Mouse (Mus musculus) kidney, postnatal 0 days (tissue): Measurements from ENCODE around the gene Tgfbr3. TPM values are rescaled to one million over a fixed set of nuclear protein-coding genes. Genes with fewer than 3 reads are reported as not detected.

ENCODE experiments used
- ATAC-seq: fragments of 200-750 bp; cut with Nextera tagmentation; replicated peaks from 2 replicates; pipeline ENCODE4 v1.8.0; 2017; ENCODE audit warnings: low read depth, moderate number of reproducible peaks, moderate TSS enrichment, moderate library complexity; ENCODE audit not compliant: low FRiP score
- DNase-seq: peaks from one replicate; pipeline ENCODE4 v3.0.0-alpha.2; 2016; ENCODE audit warnings: low spot score
- H3K27ac ChIP-seq: fragments of 300-500 bp; sonication (generic); 2 replicates; pipeline ENCODE4 v1.5.1; 2014; ENCODE audit warnings: mild to moderate bottlenecking
- H3K27me3 ChIP-seq: fragments of 300-500 bp; sonication (generic); 2 replicates; pipeline ENCODE4 v1.6.1; 2014; ENCODE audit warnings: low read length, mixed read lengths; ENCODE audit not compliant: insufficient read depth
- H3K36me3 ChIP-seq: fragments of 300-500 bp; sonication (generic); 2 replicates; pipeline ENCODE4 v1.6.1; 2014; ENCODE audit warnings: low read length, mixed read lengths; ENCODE audit not compliant: insufficient read depth
- H3K4me1 ChIP-seq: fragments of 300-500 bp; sonication (generic); replicated peaks from 2 replicates; pipeline ENCODE4 v1.6.1; 2014; ENCODE audit warnings: antibody characterized with exemption, low read length, mixed read lengths; ENCODE audit not compliant: insufficient read depth
- H3K4me2 ChIP-seq: fragments of 300-500 bp; sonication (generic); 2 replicates; pipeline ENCODE4 v1.6.1; 2014; ENCODE audit warnings: mild to moderate bottlenecking, low read length, moderate library complexity, mixed read lengths
- H3K4me3 ChIP-seq: fragments of 300-500 bp; sonication (generic); replicated peaks from 2 replicates; pipeline ENCODE4 v1.5.1; 2014; ENCODE audit warnings: low read depth, low read length
- H3K9ac ChIP-seq: fragments of 300-500 bp; sonication (generic); 2 replicates; pipeline ENCODE4 v1.6.1; 2014; ENCODE audit warnings: low read depth, low read length
- H3K9me3 ChIP-seq: fragments of 300-500 bp; sonication (generic); replicated peaks from 2 replicates; pipeline ENCODE4 v1.6.1; 2016; ENCODE audit warnings: low read length, inconsistent platforms, mixed read lengths
- CTCF ChIP-seq: IDR thresholded peaks from 2 replicates; pipeline ENCODE4 v1.5.1; 2016; ENCODE audit warnings: antibody characterized with exemption, low read depth, mild to moderate bottlenecking, moderate library complexity
- WGBS: fragments of 180-500 bp; shearing (Covaris S2); extraction: QIAGEN DNeasy Blood & Tissue Kit; methylation state at CpG from one replicate; pipeline ENCODE4 v1.1.7; 2014; 5-methylcytosine and 5-hydroxymethylcytosine counted together
- polyA plus RNA-seq: library from polyadenylated mRNA; unstranded; fragments of >200 nt; fragmentation: Nextera tagmentation; extraction: Ambion mirVana; gene quantifications from 2 replicates; pipeline ENCODE4 v1.2.1, GENCODE M21; 2015

The Tgfbr3 gene
- polyA plus RNA-seq, 1 experiment from 2014 or later, result 10.8 TPM

DNA sequence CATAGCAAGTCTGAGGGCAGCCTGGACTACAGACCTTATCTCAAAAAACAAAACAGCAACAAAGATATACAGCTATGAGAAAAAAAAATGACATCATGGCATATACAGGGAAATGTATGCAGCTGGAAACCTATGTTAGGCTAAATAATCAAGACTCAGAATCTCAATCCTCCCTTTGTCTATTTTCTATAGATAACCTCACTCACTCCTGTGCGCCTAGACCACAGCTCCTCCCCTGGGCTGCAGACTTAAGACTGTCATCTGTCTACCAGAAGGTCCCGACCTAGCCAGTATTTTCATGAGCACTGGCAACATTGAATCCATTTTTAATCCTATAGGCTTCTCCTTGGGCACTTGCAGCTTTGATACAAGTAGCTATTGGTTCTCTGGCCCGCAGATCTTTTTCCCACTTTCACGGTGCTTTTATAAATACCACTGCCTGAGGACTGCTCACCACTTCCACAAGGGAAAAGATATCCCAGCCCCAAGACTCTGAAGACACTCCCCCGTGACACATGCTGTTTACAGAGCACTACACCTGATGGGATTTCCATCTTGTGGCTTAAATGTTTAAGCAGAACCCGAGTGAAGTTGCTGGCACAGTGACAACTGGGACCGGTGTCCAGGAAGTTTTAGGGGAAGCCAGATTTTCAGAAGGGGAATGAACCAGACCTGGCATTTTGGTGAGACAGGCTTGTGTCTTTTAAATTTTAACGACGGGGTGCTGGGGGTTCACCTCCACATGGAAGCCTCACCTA lies 138.7 kb downstream of the Tgfbr3 start:
- no peak overlapping the region for H3K4me3 ChIP-seq
- TF ChIP-seq CTCF, result no peak
- DNase-seq (no peak), ATAC-seq (no peak)
- 0 out of 2 replicates have a peak overlapping the region, but pooled peaks have one; percentile 19 for H3K27ac ChIP-seq
- H3K4me1 ChIP-seq, result peaks cover 11% of the 10 kb centered on the region; the same call in 1 of the 2 replicates
- H3K36me3 ChIP-seq, result peaks cover 4% of the 10 kb centered on the region; the same call in 1 of the 2 replicates
- H3K4me2 ChIP-seq, result no peak overlapping the region
- H3K9ac ChIP-seq, result 0 out of 2 replicates have a peak overlapping the region, but pooled peaks have one; percentile 5
- H3K9me3 ChIP-seq, result no peaks in the 10 kb centered on the region
- 35% methylated on average over 9 of the region's 9 CpGs for WGBS
- no peaks in the 10 kb centered on the region for H3K27me3 ChIP-seq

DNA sequence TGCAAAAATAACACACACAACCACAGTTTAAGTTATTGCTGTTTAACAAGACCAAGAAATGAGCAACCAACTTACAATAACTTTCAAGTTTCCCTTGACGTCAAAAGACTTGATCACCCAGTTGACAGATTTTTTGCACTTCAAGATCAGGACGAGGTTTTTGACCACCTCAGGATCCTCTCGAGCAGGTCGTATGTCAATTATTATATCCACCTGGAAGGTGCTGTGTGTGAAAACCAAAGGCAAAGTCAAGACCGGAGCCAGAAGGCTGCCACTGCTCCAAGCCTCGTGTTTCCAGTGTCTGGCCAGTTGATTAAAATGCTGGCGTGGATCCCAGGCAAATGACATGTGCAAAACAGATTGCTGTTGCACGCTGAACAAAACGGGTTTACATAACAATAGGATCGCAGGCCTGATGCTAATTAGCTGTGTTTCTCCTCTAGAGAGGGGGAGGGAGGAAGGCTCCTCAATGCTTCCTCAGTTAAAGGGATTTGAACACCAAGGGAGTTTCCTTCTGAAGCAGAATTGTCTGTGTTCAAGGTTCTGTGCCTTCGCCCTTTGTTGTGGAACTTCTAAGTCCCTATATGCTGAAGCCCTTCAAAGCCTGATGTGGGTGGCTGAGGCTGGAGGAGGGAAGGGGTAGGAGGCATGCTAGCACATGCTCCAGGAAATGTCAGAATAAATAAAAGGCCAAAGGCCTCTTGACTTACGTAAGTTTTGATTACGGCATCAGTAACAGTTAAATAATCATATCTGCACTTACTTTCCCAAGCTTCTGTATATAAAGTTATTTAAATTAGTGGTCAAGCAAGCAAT lies 141.3 kb downstream of the Tgfbr3 start:
- Histone ChIP-seq H3K4me1 (peaks cover 11% of the 10 kb centered on the region; the same call in 1 of the 2 replicates), H3K27me3 (no peaks in the 10 kb centered on the region), H3K27ac (no peak overlapping the region; the same call in 1 of the 2 replicates), H3K9me3 (no peaks in the 10 kb centered on the region), H3K36me3 (peaks cover 4% of the 10 kb centered on the region; the same call in 1 of the 2 replicates), H3K9ac (no peak overlapping the region), H3K4me2 (no peak overlapping the region), H3K4me3 (no peak overlapping the region)
- TF ChIP-seq CTCF, result no peak
- ATAC-seq, result no peak
- WGBS, result 45% methylated on average over 13 of the region's 13 CpGs
- DNase-seq, result peak; percentile 74

DNA sequence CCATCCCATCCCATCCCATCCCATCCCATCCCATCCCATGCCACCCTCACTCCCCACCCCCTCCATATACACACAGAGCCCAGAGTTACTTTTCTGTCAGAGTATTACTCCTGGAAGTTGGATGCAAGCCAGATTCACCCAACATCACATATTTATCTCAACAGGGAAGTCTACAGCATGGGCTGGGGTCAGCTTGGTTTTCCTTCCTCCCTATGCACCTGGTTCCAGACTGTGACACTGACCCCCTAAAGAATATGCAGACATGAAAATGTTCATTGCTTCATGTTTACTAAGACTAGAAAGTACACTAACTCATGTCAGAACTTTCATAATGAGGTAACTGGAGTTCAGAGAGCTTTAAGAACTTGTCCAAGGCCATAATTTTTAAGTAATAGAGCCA lies 142.0 kb downstream of the Tgfbr3 start:
- DNase-seq (no peak), ATAC-seq (no peak)
- Histone ChIP-seq H3K27ac (no peak overlapping the region), H3K4me1 (peaks cover 11% of the 10 kb centered on the region; the same call in 1 of the 2 replicates), H3K36me3 (no peaks in the 10 kb centered on the region), H3K4me3 (no peak overlapping the region), H3K4me2 (no peak overlapping the region), H3K27me3 (no peaks in the 10 kb centered on the region), H3K9ac (no peak overlapping the region), H3K9me3 (no peaks in the 10 kb centered on the region)
- TF ChIP-seq CTCF, result no peak

DNA sequence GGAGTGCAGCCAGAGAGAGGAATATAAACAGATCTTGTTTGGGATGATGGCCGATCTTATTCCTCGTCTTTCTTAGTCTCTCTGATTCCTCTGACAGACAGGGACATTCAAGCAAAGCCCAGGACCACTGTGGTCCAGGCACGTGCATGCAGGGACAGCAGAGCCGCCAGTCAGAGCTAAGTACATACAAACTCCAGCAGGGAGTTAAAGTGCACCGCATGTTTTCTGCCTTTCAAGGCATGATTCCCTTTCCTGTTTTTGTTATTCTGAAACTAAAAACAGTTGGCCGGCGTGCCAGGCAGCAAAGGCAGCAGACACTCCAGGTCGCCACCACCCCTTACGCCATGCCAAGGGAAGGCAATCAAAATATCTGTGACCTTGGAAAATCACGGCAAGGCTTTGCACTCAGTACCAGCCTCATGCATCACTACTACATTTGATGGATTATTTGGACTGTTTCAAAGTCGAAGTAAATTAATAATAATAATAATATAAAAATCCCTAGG lies 143.3 kb downstream of the Tgfbr3 start:
- Histone ChIP-seq H3K9ac (no peak overlapping the region), H3K4me1 (peaks cover 8% of the 10 kb centered on the region; the same call in 1 of the 2 replicates), H3K27me3 (no peaks in the 10 kb centered on the region), H3K4me3 (no peak overlapping the region), H3K4me2 (no peak overlapping the region), H3K9me3 (no peaks in the 10 kb centered on the region), H3K36me3 (no peaks in the 10 kb centered on the region), H3K27ac (no peak overlapping the region)
- TF ChIP-seq CTCF, result no peak
- ATAC-seq (no peak), DNase-seq (no peak)
- 67% methylated on average over 11 of the region's 11 CpGs for WGBS

DNA sequence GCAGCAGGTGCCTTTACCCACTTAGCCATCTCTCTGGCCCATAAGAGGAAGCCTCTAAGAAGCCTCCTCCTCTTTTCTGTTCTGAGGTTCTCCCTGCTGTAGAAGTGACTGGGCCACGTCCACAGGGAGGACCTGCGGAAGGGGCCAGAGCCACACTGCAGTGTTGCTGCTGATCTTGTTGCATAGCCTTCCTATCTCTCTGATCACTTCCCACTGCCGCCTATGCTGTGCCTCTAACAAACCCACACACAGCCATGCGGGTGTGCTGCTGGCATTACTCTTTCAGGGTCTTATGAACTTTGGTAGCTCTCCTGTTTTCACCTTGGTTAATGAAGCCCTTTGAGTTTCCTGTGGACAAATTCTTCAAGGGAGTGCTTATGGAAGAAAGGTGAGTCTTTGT lies 144.3 kb downstream of the Tgfbr3 start:
- TF ChIP-seq CTCF, result no peak
- Histone ChIP-seq H3K9ac (no peak overlapping the region), H3K4me3 (no peak overlapping the region), H3K4me2 (no peak overlapping the region), H3K36me3 (no peaks in the 10 kb centered on the region), H3K27ac (no peak overlapping the region), H3K9me3 (no peaks in the 10 kb centered on the region), H3K27me3 (no peaks in the 10 kb centered on the region), H3K4me1 (peaks cover 6% of the 10 kb centered on the region; the same call in 1 of the 2 replicates)
- WGBS, result 94% methylated on average over 4 of the region's 4 CpGs
- no peak for DNase-seq
- ATAC-seq, result no peak

GRCm38 (mm10) chr5:107144263-107144843 lies 145.1 kb downstream of the Tgfbr3 start:
- Histone ChIP-seq H3K4me1 (peaks cover 6% of the 10 kb centered on the region; the same call in 1 of the 2 replicates), H3K9me3 (no peaks in the 10 kb centered on the region), H3K36me3 (no peaks in the 10 kb centered on the region), H3K27ac (no peak overlapping the region), H3K4me3 (no peak overlapping the region), H3K9ac (no peak overlapping the region), H3K4me2 (no peak overlapping the region), H3K27me3 (no peaks in the 10 kb centered on the region)
- ATAC-seq (no peak), DNase-seq (no peak)
- 54% methylated on average over 9 of the region's 9 CpGs for WGBS
- no peak for TF ChIP-seq CTCF
